Mouse (Mus musculus): Measurements from ENCODE around the gene Car2.

DNA sequence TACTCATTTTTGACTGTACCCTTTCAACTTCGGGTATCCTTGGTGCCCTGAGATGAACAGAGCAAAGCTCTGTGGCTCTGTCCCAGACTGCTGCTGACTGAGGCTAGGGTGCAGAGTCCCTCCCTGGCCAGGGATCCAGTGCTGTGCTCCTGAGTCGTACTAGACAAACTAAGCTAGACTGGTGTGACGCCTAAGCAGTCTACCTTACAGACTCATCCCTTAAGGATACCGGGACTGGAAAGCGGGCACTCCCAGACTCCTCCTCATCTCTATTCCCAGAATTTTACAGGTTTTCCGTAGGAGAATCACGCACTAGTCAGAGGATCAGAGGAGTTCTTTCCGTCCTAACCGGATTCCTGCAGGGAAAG, 23.4 kb upstream of the Car2 start:
- TF ChIP-seq POLR2A (IDR thresholded peaks at IDR 0.05; ENCODE audit: control insufficient read depth, extremely low read depth, insufficient read depth, low read length, poor library complexity) (no peak), CTCF (IDR thresholded peaks at IDR 0.05; ENCODE audit: borderline replicate concordance, control insufficient read depth, extremely low read depth, insufficient read depth, low read length, poor library complexity) (no peak)

Measured in thymus, adult 2 months (tissue).